Mouse (Mus musculus) brain, embryonic 18.5 days (tissue): ENCODE data around the gene Spa17.

ENCODE experiments used
- DNase-seq: peaks from one replicate; pipeline ENCODE4 v3.0.0-alpha.2; 2012; ENCODE audit warnings: low read depth, low spot score

The Spa17 gene

DNA sequence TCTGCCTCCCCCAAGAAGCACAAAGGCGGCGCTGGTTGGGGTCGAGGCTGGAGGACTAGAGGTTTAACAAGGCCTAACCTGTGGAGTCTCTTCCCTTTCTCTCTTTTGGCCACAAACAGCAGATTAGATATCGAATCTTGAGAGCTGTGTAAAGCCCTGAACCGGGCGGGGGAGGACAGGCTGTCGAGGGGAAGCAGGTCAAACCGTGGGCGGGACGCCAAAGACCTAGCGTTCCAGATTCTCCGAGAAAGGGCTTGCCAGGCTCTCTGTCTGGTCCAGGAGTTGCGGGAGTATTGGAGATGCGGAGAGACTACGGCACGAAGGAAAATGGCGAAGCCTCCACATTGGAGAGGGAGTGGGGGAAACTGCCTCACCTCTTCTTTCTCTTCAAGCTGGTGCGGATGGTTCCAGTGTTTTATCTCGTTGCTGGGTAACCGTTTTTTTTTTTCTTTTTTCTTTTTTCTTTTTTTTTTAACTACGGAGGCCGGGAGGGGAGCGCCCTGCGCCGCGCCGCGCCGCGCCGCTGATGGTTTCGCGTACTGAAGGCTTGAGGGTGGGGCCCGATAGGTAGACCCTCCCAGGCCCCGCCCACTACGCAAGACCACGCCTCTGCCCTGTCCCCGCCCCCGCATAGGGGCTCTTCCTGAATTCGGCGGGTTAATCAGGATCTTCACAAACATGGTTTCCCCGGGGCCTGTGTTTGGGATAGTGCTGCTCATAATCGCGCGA lies at the start of gene Spa17:
Gene Spa17, minus strand, starts transcription at position 541 of the 729 bp plus-strand sequence.
- DNase-seq, result peak; percentile 78

DNA sequence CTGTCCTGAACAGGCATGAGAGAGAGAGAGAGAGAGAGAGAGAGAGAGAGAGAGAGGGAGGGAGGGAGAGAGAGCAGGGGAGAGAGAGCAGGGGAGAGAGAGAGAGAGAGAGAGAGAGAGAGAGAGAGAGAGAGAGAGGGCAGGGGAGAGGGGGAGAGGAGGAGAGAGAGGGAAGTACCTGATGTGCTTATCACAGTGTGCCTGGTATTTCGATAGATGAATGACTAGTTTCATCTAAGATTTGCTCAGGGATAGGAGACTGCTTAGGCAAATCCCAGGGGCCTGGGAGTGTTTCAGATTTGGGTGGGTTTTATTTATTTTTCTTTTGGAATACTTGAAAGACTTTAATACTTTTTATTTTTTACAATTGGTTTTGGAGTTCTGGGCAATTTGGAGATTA lies 49.7 kb upstream of the Spa17 start:
- no peak for DNase-seq

DNA sequence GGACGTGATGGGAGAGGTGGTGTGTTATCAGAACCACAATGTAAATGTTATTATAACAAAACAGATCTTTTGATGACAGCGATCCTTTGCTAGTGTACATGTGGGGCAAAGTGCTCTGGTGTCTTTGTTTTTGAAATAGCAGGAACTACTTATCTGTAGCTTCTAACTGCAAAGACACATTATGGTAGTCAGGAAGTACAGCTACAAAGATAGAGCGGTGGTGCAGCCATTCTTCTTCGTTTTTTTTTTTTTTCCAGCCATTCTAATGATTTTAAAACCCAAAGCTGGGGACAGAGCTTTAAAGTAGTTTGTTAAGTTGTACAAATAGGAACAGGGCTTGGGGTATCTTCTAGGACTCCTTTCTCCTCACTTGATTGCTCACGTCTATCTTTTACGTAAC lies 45.9 kb upstream of the Spa17 start:
- DNase-seq, result no peak

DNA sequence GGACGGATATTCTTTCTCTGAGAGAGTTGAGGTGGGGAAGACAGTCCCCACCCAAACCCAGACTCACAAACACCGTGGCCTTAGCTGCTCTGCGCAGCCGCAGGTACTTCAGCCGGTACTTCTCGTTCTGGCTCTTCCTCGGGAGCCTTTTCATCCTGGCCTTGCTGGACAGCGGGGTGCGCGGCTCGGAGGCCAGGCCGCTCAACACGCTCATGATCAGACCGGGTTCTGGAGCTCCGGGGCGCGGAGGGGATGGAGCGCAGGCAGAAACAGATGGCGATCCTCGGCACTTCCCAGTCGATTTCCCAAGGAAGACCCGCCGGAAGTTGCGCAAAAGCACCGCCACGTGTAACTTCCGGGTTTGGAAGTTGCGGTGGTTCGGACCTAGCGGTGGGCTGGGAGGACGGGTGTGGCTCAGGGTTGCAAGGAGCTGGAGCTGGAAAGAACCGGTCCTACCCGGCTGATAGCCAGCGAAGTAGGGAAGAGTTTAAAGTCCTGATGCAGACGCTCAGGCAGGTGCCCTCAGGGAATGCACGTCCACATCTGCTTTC lies 43.5 kb upstream of the Spa17 start, which contains the start of gene Tbrg1:
Gene Tbrg1, minus strand, starts transcription at position 382 of the 551 bp plus-strand sequence.
- DNase-seq, result no peak

DNA sequence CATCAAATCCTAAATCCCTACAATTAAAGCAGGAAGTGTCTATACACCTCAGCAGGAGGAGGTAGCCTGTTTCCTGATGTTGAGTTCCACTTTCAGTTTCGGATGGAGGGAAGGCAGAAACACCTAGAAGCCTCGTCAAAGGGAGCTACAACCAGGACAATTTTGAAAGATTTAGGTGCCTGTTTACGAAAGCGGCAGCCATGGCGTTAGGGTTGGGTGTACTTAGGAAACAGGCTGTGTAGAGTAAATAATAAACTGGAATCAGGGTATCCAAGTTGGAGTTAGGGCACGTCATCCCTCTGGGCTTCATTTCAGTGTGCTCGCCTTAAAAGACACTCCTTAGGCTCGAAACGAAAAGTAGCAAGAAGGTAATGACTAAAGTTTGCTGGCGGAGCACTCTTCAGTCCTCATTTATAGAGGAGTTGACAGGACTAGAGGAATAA lies 42.9 kb upstream of the Spa17 start:
- no peak for DNase-seq

DNA sequence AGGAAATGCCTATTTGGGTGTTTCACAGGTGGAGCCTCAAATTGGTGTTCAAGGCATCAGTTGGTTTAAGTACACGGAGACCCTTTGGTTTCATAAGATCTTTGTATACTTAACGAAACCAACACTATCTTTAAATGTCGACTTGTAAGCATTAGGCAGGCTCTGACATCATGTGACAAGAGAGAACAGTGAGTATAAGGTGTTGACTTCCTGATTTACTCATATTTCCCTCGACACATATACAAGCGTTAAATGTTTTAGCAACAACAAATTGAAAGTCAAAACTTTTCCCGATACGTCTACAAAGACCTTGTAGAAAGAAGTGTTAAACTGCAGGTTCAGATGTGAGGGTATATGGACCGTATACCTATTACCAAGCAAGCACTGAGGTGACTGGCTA lies 42.4 kb upstream of the Spa17 start:
- DNase-seq, result no peak

DNA sequence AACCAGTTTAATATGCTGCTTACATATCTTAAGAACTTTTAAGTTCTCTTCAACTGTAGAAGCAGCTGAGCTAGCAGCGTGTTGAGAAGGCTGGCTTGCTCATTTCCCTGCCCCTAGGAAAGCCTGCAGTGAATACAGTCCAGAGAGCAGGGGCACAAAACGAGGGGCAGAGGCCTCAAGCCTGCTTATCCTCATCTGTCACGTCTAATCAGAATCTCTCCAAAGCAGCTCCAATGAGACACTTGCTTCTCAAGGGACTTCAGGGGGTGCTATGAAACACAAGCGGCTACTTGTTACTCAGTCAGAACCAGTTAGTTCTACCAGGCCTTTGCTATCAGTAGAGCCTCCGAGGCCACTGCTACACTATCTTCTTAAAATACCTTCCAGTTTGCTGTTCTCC lies 40.3 kb upstream of the Spa17 start:
- no peak for DNase-seq

DNA sequence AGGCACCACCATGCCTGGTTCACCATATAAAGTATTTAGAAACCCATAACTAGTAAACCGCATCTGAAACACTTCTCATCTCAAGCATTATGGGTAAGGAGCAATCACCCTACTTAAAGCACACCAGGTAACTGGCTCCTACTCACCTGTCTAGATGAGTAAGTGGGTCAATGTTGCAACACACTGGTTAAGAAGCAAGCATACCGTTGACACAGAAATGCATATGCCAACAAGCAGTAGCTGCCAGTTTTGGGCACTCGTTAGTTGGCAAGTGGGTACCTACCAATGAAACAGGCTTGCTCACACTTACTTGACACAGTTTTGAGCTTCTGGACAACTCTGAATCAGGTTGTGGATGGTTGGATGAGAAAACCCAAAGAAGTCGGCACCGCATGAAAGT lies 37.1 kb upstream of the Spa17 start:
- no peak for DNase-seq

DNA sequence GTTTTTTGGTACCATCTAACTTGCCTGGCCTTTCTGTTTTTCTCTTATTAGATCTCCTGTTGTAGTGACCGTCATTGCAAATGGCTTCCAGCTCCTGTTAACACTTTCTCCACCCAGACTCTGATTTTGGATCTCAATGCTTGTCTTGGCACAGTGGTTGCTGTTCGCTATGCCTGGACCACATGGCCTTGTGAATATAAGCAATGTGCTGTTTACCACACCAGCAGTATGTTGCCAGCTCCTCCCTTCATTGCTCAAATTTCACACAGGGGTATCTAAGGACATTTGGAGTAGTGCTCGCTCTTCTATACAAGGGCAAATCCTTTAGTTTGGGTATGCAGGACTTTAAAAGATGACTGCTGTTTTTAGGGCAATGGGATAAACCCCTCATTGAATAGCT lies 32.7 kb upstream of the Spa17 start:
- DNase-seq, result no peak

DNA sequence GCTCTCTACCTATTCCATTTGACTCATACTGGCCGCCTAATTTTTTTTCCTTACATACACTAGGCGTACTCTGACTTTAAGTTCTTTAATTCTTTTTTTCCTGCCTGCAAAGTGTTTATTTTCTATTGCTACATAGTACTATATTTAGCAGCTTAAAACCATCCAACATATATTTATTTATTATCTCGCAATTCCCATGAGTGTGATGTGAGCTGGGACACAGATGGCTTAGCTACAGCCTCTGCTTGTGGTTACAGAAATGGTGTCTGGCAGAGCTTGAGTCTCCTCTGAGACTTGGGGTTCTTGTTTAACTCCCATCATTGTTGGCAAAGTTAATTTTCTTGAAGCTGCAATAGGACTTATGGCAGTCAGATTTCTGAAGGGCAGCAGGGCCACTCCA lies 25.2 kb upstream of the Spa17 start:
- no peak for DNase-seq

DNA sequence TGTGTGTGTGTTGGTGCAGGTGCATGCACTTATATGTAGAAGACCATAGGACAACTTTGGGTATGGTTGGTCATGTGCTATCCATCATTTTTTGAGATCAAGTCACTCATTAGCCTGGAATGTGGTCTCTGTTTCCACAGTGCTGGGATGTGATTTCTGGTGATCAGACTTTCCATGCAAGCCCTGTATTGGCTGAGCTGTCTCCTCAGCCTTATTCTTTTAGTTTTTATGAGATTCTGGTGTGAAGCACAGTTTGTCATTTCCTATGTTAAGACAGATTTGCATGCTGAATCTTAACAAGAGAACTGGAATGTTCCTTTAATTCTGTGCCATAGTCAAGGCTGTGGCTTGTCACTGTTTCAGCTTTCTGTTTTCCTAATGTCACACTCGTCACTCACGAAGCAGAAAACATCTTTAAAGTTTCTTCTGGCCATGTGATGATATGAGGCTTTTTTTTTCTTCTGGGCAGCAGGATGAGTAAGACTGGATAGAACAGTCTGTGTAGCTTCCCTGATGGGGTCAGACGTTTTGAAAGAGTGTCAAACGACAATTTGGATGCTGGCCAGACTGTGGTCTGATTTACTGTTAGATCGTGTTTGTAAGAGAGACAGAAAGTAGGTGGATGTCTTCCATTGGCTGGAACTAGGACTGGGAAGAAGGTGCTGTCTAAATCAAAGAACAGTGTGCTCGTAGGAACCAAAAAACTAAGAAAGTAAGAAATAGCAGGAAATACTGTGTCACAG lies 23.4 kb upstream of the Spa17 start:
- DNase-seq, result no peak

DNA sequence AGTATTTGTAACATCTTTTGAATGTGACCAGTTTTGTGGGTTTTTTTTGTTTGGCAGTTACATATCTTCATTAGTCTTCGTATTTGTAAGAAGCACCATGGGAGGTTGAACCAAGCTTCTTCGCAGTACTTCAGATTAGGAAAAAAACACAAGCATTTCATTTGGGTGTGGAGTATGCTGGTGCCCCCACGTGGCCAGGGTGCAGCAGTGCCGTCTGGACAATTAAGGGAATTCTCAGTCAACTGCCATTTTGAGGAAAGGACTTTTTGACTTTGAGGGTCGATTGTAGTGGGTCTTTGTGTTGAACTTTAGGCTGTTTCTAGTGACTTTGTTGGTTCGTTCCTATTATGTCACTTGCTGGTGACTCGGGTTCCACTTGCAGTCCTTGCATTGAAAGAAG lies 22.8 kb upstream of the Spa17 start:
- DNase-seq, result no peak

DNA sequence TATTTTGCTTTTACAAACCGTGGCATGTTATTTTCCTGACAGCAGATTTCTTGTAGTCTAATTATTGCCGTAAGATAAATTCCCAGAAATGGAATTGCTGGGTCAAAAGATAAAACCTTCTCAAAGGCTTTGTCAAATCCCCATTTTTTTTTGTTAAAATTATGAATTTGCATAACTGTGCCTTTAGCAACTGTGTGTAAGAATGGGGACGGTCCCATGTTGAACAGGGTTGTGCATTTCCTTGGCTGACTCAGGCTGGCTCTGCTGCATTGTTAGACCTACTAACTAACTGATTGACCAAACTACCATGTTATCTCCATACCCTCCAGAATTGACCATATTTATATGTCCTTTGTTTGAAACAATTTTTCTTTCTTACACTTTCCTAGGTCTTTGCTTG lies 20.7 kb upstream of the Spa17 start:
- no peak for DNase-seq

DNA sequence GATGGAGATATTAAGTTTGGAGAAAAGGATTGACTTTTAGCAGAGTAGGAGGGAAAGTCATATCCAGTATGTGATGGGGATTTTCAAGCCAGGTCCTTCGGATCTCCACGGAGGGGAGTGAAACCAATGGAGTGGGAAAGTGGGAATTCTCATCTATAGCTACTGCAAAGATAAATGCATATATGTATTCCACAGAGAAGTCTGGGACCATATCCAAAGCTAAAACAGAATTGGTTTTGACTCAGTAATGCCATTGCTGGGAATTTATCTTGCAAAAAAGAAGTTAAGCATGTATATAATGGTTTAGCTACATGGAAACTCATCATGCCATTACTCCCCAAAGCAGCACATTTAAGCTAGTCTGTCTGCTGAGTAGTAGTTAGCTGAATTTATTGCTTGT lies 18.8 kb upstream of the Spa17 start:
- DNase-seq, result no peak

DNA sequence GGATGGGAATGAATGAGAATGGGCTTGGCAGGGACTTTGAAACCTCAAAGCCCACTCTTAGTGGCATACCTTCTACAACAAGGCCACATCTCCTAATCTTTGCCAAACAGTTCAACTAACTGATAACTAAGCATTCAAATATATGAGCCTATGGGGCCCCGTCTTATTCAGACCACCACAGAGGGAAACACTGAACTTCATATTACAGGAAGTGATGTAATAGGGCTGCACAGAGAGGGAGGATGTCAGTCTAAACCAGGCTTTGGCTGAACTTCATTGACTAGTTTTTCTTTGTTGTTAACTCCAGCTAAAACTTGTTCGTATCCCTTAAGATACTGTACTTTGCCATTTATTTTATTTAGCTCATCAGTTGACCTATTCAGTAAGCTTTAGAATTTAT lies 16.4 kb upstream of the Spa17 start:
- DNase-seq, result no peak

DNA sequence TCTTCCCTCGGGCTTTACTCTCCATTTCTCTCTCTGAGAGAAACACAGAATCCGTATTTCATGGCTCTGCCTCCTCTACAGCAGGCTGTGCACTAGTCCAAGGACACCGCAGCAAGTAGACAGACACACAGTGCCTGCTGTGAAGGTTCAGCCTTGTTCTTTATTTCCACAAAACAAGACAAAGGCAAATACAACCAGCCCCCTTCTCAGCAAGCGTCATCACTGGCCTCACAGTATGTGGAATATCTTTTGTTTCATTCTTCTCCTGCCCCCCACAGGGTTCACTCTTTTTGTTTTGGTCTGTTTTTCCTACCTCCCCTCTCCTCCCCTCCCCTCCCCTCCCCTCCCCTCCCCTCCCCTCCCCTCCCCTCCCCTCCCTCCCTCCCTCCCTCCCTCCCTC lies 15.1 kb upstream of the Spa17 start:
- DNase-seq, result no peak

DNA sequence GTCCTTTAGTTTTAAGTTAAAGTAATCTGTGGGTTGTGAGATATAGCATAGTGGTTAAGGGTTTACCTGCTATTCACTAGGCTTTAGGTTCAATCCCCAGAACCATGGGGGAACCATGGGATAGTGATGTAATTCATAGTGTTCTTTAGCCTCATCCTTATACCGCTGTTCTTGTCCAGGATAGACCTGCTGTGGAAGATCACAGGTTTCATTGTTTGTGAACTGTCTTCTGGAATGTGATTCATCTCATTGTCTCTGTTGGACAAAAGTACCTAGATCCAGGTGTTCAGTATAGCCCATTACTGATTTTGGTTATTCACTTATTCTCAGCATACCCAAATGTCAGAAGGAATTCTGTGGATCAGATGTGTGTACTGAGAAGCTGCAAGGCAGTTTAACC lies 13.7 kb upstream of the Spa17 start:
- no peak for DNase-seq

DNA sequence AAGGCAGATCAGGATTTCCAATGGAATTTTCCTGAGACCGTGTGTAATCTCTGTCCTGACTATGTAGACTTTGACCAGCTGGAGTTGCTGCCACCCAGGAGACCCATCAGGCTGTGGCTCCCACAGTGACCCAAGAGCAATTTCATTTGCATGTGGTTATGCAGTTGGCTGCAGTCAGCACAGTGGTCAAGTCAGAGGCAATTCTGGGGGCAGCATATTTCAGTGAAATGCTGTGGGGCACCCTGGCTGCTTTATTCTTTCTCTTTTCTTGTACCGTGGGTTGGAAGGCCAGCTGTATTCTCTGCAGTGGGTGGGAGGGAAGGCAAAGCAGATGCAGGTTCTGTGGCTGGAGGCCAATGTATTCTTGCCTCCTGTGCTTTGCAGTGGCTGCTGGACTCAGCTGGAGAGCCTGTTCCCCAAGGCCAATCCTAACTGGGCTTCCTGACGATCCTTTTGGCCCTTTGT lies 12.6 kb upstream of the Spa17 start:
- DNase-seq, result no peak

DNA sequence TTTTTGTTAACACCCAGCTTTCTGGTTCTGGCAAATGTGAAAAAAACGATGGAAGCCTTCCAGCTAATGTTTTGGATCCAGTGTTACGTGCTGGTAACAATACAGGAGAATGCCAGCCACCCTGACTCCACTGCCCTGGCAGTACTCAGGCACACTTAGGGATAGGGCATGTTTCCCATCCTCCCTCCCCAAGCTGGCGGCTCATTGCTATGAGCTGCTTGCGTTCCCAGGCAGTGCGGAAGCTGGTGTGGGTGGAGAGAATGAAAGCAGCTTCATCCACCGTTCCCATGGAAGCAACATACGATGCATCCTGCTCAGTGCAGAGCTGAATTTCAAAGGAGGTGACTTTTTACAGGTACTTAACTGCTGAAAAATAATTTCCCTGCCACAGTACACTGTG lies 12.1 kb upstream of the Spa17 start:
- peak; percentile 78 for DNase-seq

DNA sequence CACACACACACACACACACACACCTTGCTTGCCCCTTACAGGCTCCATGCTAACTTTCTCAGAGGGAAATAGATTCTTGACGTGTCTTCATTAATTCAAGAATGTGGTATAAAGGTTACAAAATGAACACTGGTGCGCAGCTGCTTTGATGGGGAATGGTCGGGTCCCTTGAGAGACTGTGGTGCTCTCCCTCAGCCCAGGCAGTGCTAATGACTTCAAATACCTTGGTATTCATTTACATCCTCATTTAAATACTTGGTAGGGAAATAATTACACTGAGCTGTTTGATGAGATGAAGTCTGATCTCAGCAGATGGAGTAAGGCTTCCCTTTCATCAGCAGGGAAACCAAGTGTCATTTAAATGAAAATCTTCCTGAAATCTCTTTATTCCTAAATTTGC lies 11.6 kb upstream of the Spa17 start:
- DNase-seq, result no peak

DNA sequence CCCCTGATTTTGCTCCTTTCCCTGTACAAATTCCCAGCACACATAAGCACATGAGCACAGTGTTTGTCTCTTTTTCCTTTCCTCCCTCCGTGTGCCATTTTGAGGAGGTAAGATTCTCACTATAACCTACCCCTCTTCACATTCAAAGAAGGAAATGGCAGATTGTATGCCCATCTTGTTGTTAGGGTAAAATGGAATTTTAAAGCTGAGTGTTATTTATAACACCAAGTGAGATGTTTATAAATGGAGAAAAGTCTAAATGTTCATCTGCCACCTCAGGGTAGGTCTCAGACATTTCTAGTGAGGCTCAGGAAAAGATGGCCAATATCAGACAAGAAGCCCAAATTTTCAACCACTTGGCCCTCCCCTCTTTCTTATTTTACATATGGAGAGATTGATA lies 11.0 kb upstream of the Spa17 start:
- no peak for DNase-seq

DNA sequence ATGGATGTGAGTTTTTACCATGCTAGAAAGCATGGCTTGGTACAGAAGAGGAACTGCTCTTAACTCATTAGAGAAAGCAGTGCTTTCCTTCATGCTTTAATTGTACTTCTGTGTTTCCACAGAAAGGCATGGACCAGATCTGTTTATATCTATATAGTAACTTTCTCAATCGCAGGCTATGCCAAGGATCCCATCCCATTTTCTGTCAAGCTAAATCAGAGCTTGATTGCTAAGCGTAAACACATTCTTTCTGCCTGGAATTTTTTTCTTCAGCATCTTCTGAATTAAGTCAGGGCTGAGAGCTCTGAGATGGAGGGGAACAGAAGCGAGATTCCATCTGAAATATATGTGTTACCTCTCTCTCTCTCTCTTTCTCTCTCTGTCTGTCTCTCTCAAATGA lies 10.5 kb upstream of the Spa17 start:
- DNase-seq, result no peak

DNA sequence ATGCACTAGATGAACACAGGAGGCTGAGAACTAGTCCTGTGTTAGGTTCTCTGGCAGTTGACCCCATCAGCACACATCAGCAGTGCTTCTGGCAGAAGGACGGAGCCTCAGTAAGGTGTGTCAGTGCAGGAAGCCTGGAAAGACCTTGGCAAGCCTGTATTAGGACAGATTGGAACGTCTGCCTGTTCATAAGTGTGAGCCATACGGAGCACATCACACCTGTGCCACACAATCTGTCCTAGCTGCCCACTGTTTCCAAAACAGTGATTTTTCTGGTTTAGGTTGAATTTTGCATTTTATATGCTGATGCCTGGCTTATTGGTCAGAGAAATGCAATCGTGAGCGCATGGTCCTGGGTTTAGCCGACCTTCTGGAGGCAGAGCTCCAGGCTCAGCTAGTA lies 7.8 kb upstream of the Spa17 start:
- no peak for DNase-seq
